In the genomic region with DNA sequence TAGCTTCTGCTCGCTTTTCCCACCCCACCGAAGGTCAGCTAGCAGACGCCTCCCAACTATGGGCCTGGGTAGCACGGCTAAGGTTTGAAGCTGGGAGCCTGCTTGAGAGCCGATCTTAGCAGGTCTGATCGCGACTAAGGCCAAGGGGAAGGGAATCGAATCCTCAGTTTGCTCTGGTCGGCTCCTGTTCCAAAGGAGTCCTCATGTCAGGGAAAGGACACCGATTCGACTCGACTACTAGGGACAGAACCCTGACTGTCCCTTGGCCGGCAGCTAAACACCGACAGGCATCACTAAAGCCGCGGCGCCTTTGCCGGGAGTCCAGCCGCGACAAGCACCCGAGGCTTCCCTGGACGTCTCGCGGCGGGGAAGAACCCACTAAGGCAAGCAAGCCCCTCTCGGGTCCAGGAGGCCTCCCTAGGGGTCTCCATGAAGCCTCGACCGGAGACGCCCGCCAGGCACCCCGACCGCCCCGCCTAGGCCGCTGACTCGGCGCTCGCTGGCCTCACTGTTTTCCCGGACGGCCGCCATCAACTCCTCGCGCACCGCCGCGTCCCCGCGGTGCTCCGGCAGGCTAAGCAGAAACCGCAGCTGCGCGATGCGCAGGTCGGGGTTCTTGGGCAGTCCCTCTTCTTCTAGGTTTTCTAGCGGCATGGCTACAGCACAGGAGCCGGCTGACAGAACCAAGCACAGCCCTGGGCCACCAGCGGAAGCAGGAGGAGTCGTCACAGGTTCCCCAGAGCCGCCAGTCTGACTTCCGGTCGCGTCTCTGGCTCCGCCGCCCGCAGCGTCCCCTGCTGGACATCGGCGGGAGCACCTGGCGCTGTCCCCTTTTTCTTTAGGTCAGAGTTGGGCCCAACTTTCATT, we compare ENCODE assay signal across 7 mouse cellular contexts. TPM values are rescaled to one million over a fixed set of nuclear protein-coding genes. Genes with fewer than 3 reads are reported as not detected.
DNase-seq lines count a peak whose midpoint lies in the region; ATAC-seq lines count a peak whose summit lies in the region.

Gene Psmd6 (minus strand): TSS at position 755 of the 867 bp plus-strand sequence.

- DNase-seq in adrenal gland, postnatal 14 days = peak; percentile 94
- DNase-seq in embryonic facial prominence, embryonic 11.5 days (ENCODE audit: low spot score) = peak; percentile 90
- peak; percentile 87 for DNase-seq in kidney, adult 11 months
- peak; percentile 93 for DNase-seq in limb, embryonic 10.5 days (ENCODE audit: low spot score)
- peak; percentile 87 for DNase-seq in spleen, adult 12 weeks (ENCODE audit: low spot score)

- H3K4me2 ChIP-seq in embryonic facial prominence, embryonic 11.5 days (ENCODE audit: low read depth, low read length) = peak within 1 kb of the TSS; percentile 84
- peak within 1 kb of the TSS; percentile 89 for H3K4me2 ChIP-seq in midbrain, embryonic 13.5 days (replicated peaks)

- 1% methylated on average over 68 of the region's 68 CpGs for WGBS in embryonic facial prominence, embryonic 11.5 days
- WGBS in limb, embryonic 10.5 days = 1% methylated on average over 68 of the region's 68 CpGs
- WGBS in midbrain, embryonic 13.5 days = under 1% methylated on average over 68 of the region's 68 CpGs

- H3K4me1 ChIP-seq in embryonic facial prominence, embryonic 11.5 days (ENCODE audit: control insufficient read depth, insufficient read depth, low read length) = no peaks in the 10 kb centered on the region
- H3K4me1 ChIP-seq in limb, embryonic 10.5 days = peaks cover 8% of the 10 kb centered on the region
- peaks cover 30% of the 10 kb centered on the region for H3K4me1 ChIP-seq in midbrain, embryonic 13.5 days (replicated peaks)

- peak within 1 kb of the TSS; percentile 70; the same call in 1 of the 2 replicates for H3K27ac ChIP-seq in embryonic facial prominence, embryonic 11.5 days (replicated peaks; ENCODE audit: low read depth, low read length)
- H3K27ac ChIP-seq in limb, embryonic 10.5 days = peak within 1 kb of the TSS; percentile 93
- H3K27ac ChIP-seq in midbrain, embryonic 13.5 days = peak within 1 kb of the TSS; percentile 86

- no peaks in the 10 kb centered on the region for H3K9me3 ChIP-seq in embryonic facial prominence, embryonic 11.5 days (replicated peaks; ENCODE audit: control insufficient read depth, low read length)
- no peaks in the 10 kb centered on the region for H3K9me3 ChIP-seq in limb, embryonic 10.5 days (replicated peaks)
- H3K9me3 ChIP-seq in midbrain, embryonic 13.5 days = no peaks in the 10 kb centered on the region

- H3K9ac ChIP-seq in embryonic facial prominence, embryonic 11.5 days (replicated peaks; ENCODE audit: low read length) = peak within 1 kb of the TSS; percentile 86
- peak within 1 kb of the TSS; percentile 99 for H3K9ac ChIP-seq in midbrain, embryonic 13.5 days (replicated peaks)

- H3K27me3 ChIP-seq in embryonic facial prominence, embryonic 11.5 days (ENCODE audit: control insufficient read depth, insufficient read depth, low read length) = no peaks in the 10 kb centered on the region
- no peaks in the 10 kb centered on the region for H3K27me3 ChIP-seq in limb, embryonic 10.5 days (ENCODE audit: low read depth, poor library complexity, severe bottlenecking)
- no peaks in the 10 kb centered on the region for H3K27me3 ChIP-seq in midbrain, embryonic 13.5 days

- ATAC-seq in embryonic facial prominence, embryonic 11.5 days (replicated peaks; ENCODE audit: insufficient number of reproducible peaks, low FRiP score, low TSS enrichment, low read depth) = peak; percentile 97
- peak; percentile 99 for ATAC-seq in granulocyte monocyte progenitor cell, adult 5-6 weeks (replicated peaks; ENCODE audit: poor library complexity, severe bottlenecking)
- ATAC-seq in midbrain, embryonic 13.5 days = peak; percentile 99

- H3K36me3 ChIP-seq in embryonic facial prominence, embryonic 11.5 days (replicated peaks; ENCODE audit: control insufficient read depth, insufficient read depth, low read depth, low read length) = no peaks in the 10 kb centered on the region; the same call in 1 of the 2 replicates
- H3K36me3 ChIP-seq in limb, embryonic 10.5 days = peaks cover 39% of the 10 kb centered on the region
- peaks cover 31% of the 10 kb centered on the region for H3K36me3 ChIP-seq in midbrain, embryonic 13.5 days

- H3K4me3 ChIP-seq in embryonic facial prominence, embryonic 11.5 days (ENCODE audit: low read depth, low read length) = peak within 1 kb of the TSS; percentile 72
- peak within 1 kb of the TSS; percentile 98 for H3K4me3 ChIP-seq in limb, embryonic 10.5 days
- peak within 1 kb of the TSS; percentile 99 for H3K4me3 ChIP-seq in midbrain, embryonic 13.5 days (replicated peaks)

RNA-seq across cellular contexts. Expression of gene Psmd6, which starts in this region (rescaled TPM):
- 118 and 119 TPM in 2 replicates for total RNA-seq in adrenal gland, postnatal 14 days (2021)
- 323 and 324 TPM in 2 replicates for polyA plus RNA-seq in embryonic facial prominence, embryonic 11.5 days (2014; fragmentation: Nextera tagmentation; extraction: Ambion mirVana)
- total RNA-seq in granulocyte monocyte progenitor cell, adult 5-6 weeks (2014; fragmentation: Nextera tagmentation) = 108 and 137 TPM in 2 replicates
- 265 and 275 TPM in 2 replicates for total RNA-seq in granulocyte monocyte progenitor cell, adult 5-6 weeks (2017)
- 292 and 302 TPM in 2 replicates for polyA plus RNA-seq in limb, embryonic 10.5 days (2016; fragmentation: Nextera tagmentation; extraction: Ambion mirVana)
- 285 and 292 TPM in 2 replicates for polyA plus RNA-seq in midbrain, embryonic 13.5 days (2015; fragmentation: Nextera tagmentation; extraction: Ambion mirVana)

Comparison
In these comparisons a context has a peak if more than half of its experiments do, and no peak if none do; other contexts are left out.
1. Peak in every context shown above with its lines: DNase-seq, ATAC-seq, H3K4me3 ChIP-seq and H3K27ac ChIP-seq.